Mouse (Mus musculus): ENCODE measurements around the gene Id3. TPM values are rescaled to one million over a fixed set of nuclear protein-coding genes. Genes with fewer than 3 reads are reported as not detected.

Id3 gene
- polyA plus RNA-seq, 1 experiment from 2014 or later, result 140 TPM

GRCm38 (mm10) chr4:136121158-136121557, 22.1 kb upstream of the Id3 start:
- Histone ChIP-seq H3K27me3 (ENCODE audit: control insufficient read depth, insufficient read depth, low read length) (no peaks in the 10 kb centered on the region), H3K27ac (replicated peaks; ENCODE audit: low read depth, low read length) (no peak overlapping the region), H3K4me2 (ENCODE audit: low read length) (no peak overlapping the region), H3K4me3 (replicated peaks; ENCODE audit: low read depth, low read length) (no peak overlapping the region), H3K9ac (replicated peaks; ENCODE audit: low read length) (no peak overlapping the region), H3K9me3 (ENCODE audit: control insufficient read depth, low read length) (no peaks in the 10 kb centered on the region), H3K36me3 (ENCODE audit: control insufficient read depth, insufficient read depth, low read length) (no peaks in the 10 kb centered on the region), H3K4me1 (ENCODE audit: control insufficient read depth, insufficient read depth, low read length) (no peaks in the 10 kb centered on the region)
- no peak for ATAC-seq (ENCODE audit: low FRiP score, low TSS enrichment)
- 97% methylated on average over 3 of the region's 3 CpGs for WGBS
- no peak for DNase-seq

- Histone ChIP-seq H3K27me3 (ENCODE audit: control insufficient read depth, insufficient read depth, low read length) (no peaks in the 10 kb centered on the region), H3K4me3 (replicated peaks; ENCODE audit: low read depth, low read length) (no peak overlapping the region), H3K9me3 (ENCODE audit: control insufficient read depth, low read length) (no peaks in the 10 kb centered on the region), H3K9ac (replicated peaks; ENCODE audit: low read length) (no peak overlapping the region), H3K27ac (replicated peaks; ENCODE audit: low read depth, low read length) (no peak overlapping the region), H3K4me2 (ENCODE audit: low read length) (no peak overlapping the region), H3K36me3 (ENCODE audit: control insufficient read depth, insufficient read depth, low read length) (no peaks in the 10 kb centered on the region), H3K4me1 (ENCODE audit: control insufficient read depth, insufficient read depth, low read length) (no peaks in the 10 kb centered on the region)
- no peak for ATAC-seq (ENCODE audit: low FRiP score, low TSS enrichment)
- DNase-seq, result no peak
- 82% methylated on average over 7 of the region's 7 CpGs for WGBS
Measured at GRCm38 (mm10) chr4:136121844-136122468, 21.3 kb upstream of the Id3 start.

DNA sequence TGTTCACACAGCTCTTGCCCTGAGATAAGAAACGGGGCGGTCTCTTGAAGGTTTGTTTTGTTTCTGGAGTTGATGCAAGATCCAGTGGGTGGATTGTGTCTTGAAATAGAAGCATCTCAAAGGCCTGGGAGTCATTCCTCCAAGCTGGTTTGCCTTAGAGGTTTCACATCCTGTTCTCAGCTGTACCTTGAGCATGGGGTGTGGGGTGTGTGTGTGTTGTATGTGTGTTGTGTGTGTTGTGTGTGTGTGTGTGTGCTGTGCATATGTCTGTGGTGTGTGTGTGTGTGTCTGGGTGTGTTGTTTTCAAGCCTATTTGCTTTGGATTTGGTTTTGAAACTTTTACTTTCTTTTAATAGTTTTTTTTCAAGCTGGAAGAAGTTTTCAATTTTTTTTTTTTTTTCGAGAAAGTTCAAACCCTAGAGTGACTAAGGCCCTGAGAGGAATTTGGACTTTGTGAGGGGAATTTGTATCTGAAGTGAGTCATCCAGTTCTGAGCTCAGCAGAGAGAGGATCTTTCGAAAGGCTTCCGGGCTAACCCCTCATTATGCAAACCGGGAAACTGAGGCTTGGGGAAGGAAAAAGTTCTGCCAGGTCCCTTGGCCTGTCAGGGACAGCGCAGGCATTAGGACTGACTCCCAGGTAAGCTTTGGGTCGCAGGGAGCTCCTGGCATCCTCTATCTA, 20.0 kb upstream of the Id3 start:
- Histone ChIP-seq H3K9ac (replicated peaks; ENCODE audit: low read length) (no peak overlapping the region), H3K27me3 (ENCODE audit: control insufficient read depth, insufficient read depth, low read length) (no peaks in the 10 kb centered on the region), H3K36me3 (ENCODE audit: control insufficient read depth, insufficient read depth, low read length) (no peaks in the 10 kb centered on the region), H3K4me1 (ENCODE audit: control insufficient read depth, insufficient read depth, low read length) (no peaks in the 10 kb centered on the region), H3K4me2 (ENCODE audit: low read length) (no peak overlapping the region), H3K4me3 (replicated peaks; ENCODE audit: low read depth, low read length) (no peak overlapping the region), H3K9me3 (ENCODE audit: control insufficient read depth, low read length) (no peaks in the 10 kb centered on the region), H3K27ac (replicated peaks; ENCODE audit: low read depth, low read length) (no peak overlapping the region)
- no peak for DNase-seq
- WGBS, result 78% methylated on average over 8 of the region's 8 CpGs
- no peak for ATAC-seq (ENCODE audit: low FRiP score, low TSS enrichment)

GRCm38 (mm10) chr4:136123792-136124161, 19.5 kb upstream of the Id3 start:
- Histone ChIP-seq H3K27me3 (ENCODE audit: control insufficient read depth, insufficient read depth, low read length) (no peaks in the 10 kb centered on the region), H3K36me3 (ENCODE audit: control insufficient read depth, insufficient read depth, low read length) (no peaks in the 10 kb centered on the region), H3K27ac (replicated peaks; ENCODE audit: low read depth, low read length) (no peak overlapping the region), H3K9ac (replicated peaks; ENCODE audit: low read length) (no peak overlapping the region), H3K4me3 (replicated peaks; ENCODE audit: low read depth, low read length) (no peak overlapping the region), H3K4me1 (ENCODE audit: control insufficient read depth, insufficient read depth, low read length) (no peaks in the 10 kb centered on the region), H3K9me3 (ENCODE audit: control insufficient read depth, low read length) (no peaks in the 10 kb centered on the region), H3K4me2 (ENCODE audit: low read length) (no peak overlapping the region)
- WGBS, result 86% methylated on average over 3 of the region's 3 CpGs
- ATAC-seq (ENCODE audit: low FRiP score, low TSS enrichment) (no peak), DNase-seq (no peak)

- Histone ChIP-seq H3K9me3 (ENCODE audit: control insufficient read depth, low read length) (no peaks in the 10 kb centered on the region), H3K36me3 (ENCODE audit: control insufficient read depth, insufficient read depth, low read length) (no peaks in the 10 kb centered on the region), H3K4me3 (replicated peaks; ENCODE audit: low read depth, low read length) (no peak overlapping the region), H3K9ac (replicated peaks; ENCODE audit: low read length) (no peak overlapping the region), H3K4me1 (ENCODE audit: control insufficient read depth, insufficient read depth, low read length) (no peaks in the 10 kb centered on the region), H3K27me3 (ENCODE audit: control insufficient read depth, insufficient read depth, low read length) (no peaks in the 10 kb centered on the region), H3K4me2 (ENCODE audit: low read length) (no peak overlapping the region), H3K27ac (replicated peaks; ENCODE audit: low read depth, low read length) (no peak overlapping the region)
- 95% methylated on average over 4 of the region's 4 CpGs for WGBS
- DNase-seq (no peak), ATAC-seq (ENCODE audit: low FRiP score, low TSS enrichment) (no peak)
Measured at GRCm38 (mm10) chr4:136124581-136124980, 18.7 kb upstream of the Id3 start.

GRCm38 (mm10) chr4:136125458-136125857, 17.8 kb upstream of the Id3 start:
- H3K4me3 ChIP-seq (replicated peaks; ENCODE audit: low read depth, low read length), result no peak overlapping the region
- H3K27ac ChIP-seq (replicated peaks; ENCODE audit: low read depth, low read length), result no peak overlapping the region
- H3K36me3 ChIP-seq (ENCODE audit: control insufficient read depth, insufficient read depth, low read length), result no peaks in the 10 kb centered on the region
- no peak for DNase-seq
- no peaks in the 10 kb centered on the region for H3K27me3 ChIP-seq (ENCODE audit: control insufficient read depth, insufficient read depth, low read length)
- no peak overlapping the region for H3K9ac ChIP-seq (replicated peaks; ENCODE audit: low read length)
- no peaks in the 10 kb centered on the region for H3K4me1 ChIP-seq (ENCODE audit: control insufficient read depth, insufficient read depth, low read length)
- no peak for ATAC-seq (ENCODE audit: low FRiP score, low TSS enrichment)
- no peaks in the 10 kb centered on the region for H3K9me3 ChIP-seq (ENCODE audit: control insufficient read depth, low read length)
- H3K4me2 ChIP-seq (ENCODE audit: low read length), result no peak overlapping the region
- WGBS, result 92% methylated on average over 11 of the region's 11 CpGs

- no peaks in the 10 kb centered on the region for H3K36me3 ChIP-seq (ENCODE audit: control insufficient read depth, insufficient read depth, low read length)
- ATAC-seq (ENCODE audit: low FRiP score, low TSS enrichment) (no peak), DNase-seq (no peak)
- 82% methylated on average over 5 of the region's 5 CpGs for WGBS
- no peak overlapping the region for H3K4me2 ChIP-seq (ENCODE audit: low read length)
- no peak overlapping the region for H3K4me3 ChIP-seq (replicated peaks; ENCODE audit: low read depth, low read length)
- H3K9me3 ChIP-seq (ENCODE audit: control insufficient read depth, low read length), result no peaks in the 10 kb centered on the region
- H3K4me1 ChIP-seq (ENCODE audit: control insufficient read depth, insufficient read depth, low read length), result no peaks in the 10 kb centered on the region
- H3K27ac ChIP-seq (replicated peaks; ENCODE audit: low read depth, low read length), result no peak overlapping the region
- no peak overlapping the region for H3K9ac ChIP-seq (replicated peaks; ENCODE audit: low read length)
- no peaks in the 10 kb centered on the region for H3K27me3 ChIP-seq (ENCODE audit: control insufficient read depth, insufficient read depth, low read length)
Measured at GRCm38 (mm10) chr4:136126019-136126418, 17.3 kb upstream of the Id3 start.

DNA sequence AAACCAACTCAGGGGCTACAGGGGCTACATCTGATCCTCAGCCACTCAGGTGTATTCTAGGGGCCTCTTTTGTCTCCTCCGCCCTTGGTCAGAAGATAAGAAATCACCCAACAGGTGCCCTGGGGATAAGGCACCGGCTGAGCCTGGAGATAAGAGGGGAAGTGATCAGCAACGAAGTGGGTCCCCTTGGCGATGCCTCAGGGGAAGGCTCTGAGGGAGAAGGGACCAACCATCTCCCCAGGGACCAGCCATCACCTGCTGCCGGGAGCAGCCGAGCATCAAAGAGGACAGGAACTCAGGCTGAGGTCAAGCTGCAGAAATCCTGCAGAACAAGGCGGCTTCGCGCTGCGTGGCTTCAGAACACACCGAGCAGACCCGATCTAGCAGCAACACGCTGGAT, 15.6 kb upstream of the Id3 start:
- no peaks in the 10 kb centered on the region for H3K9me3 ChIP-seq (ENCODE audit: control insufficient read depth, low read length)
- no peaks in the 10 kb centered on the region for H3K36me3 ChIP-seq (ENCODE audit: control insufficient read depth, insufficient read depth, low read length)
- ATAC-seq (ENCODE audit: low FRiP score, low TSS enrichment) (no peak), DNase-seq (no peak)
- WGBS, result 74% methylated on average over 13 of the region's 13 CpGs
- no peaks in the 10 kb centered on the region for H3K4me1 ChIP-seq (ENCODE audit: control insufficient read depth, insufficient read depth, low read length)
- H3K4me3 ChIP-seq (replicated peaks; ENCODE audit: low read depth, low read length), result no peak overlapping the region
- H3K27me3 ChIP-seq (ENCODE audit: control insufficient read depth, insufficient read depth, low read length), result no peaks in the 10 kb centered on the region
- H3K27ac ChIP-seq (replicated peaks; ENCODE audit: low read depth, low read length), result no peak overlapping the region
- H3K9ac ChIP-seq (replicated peaks; ENCODE audit: low read length), result no peak overlapping the region
- H3K4me2 ChIP-seq (ENCODE audit: low read length), result no peak overlapping the region

DNA sequence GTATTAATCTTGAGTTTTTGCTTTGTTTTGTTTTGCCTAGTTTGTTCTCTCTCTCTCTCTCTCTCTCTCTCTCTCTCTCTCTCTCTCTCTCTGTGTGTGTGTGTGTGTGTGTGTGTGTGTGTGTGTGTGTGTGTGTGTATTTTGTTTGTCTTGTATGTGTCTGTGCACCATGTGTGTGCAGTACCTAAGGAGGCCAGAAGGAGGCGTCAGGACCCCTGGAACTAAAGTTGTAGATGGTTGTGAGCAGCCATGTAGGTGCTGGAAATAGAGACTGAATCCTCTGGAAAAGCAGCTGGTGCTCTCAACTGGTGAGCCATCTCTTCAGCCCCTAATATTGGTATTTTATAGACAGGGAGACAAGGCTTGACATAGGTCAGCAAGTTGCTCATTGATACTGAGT, 13.5 kb upstream of the Id3 start:
- Histone ChIP-seq H3K4me3 (replicated peaks; ENCODE audit: low read depth, low read length) (no peak overlapping the region), H3K9ac (replicated peaks; ENCODE audit: low read length) (no peak overlapping the region), H3K27ac (replicated peaks; ENCODE audit: low read depth, low read length) (no peak overlapping the region), H3K9me3 (ENCODE audit: control insufficient read depth, low read length) (no peaks in the 10 kb centered on the region), H3K36me3 (ENCODE audit: control insufficient read depth, insufficient read depth, low read length) (no peaks in the 10 kb centered on the region), H3K4me1 (ENCODE audit: control insufficient read depth, insufficient read depth, low read length) (peaks cover 14% of the 10 kb centered on the region), H3K4me2 (ENCODE audit: low read length) (no peak overlapping the region), H3K27me3 (ENCODE audit: control insufficient read depth, insufficient read depth, low read length) (no peaks in the 10 kb centered on the region)
- no peak for ATAC-seq (ENCODE audit: low FRiP score, low TSS enrichment)
- DNase-seq, result no peak
- WGBS, result 87% methylated on average over 1 of the region's 1 CpGs

All from midbrain, embryonic 14.5 days (tissue).